Mouse (Mus musculus) stomach, postnatal 0 days (tissue): Measurements from ENCODE around the gene Abcb1a.

Source experiments
- CTCF ChIP-seq: IDR thresholded peaks from 2 replicates; pipeline ENCODE4 v1.5.1; 2016; ENCODE audit warnings: antibody characterized with exemption, low read depth, mild to moderate bottlenecking, moderate library complexity
- EP300 ChIP-seq: optimal IDR thresholded peaks from 2 replicates; pipeline ENCODE3; 2016; ENCODE audit warnings: antibody characterized with exemption

- TF ChIP-seq CTCF = no peak
- no peak for TF ChIP-seq EP300
These were observed 67.9 kb downstream of the Abcb1a start for GRCm38 (mm10) chr5:8727760-8728159.
